Mouse (Mus musculus): ENCODE results near the gene Lhx5. TPM values are rescaled to one million over a fixed set of nuclear protein-coding genes. Genes with fewer than 3 reads are reported as not detected.

The Lhx5 gene
- total and polyA plus RNA-seq, 2 experiments from 2014 or later: not detected

DNA sequence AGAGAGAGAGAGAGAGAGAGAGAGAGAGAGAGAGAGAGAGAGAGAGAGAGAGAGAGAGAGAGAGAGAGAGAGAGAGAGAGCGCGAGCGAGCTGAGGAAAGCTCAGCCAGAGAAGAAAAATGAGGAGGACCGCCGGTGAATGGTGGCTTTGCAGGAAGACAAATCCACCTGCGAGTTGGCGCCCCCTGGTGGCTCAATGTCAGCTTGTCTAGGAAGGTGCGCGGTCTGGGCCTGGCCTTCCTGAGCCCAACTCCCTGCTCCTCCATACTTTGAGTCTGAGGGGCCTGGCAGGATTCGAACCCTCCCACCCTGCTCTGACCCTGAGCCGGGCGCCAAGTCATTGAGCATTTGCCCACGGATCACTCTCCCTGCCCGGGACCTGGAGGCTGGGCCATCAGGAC is 9.2 kb downstream of the Lhx5 start:
- Histone ChIP-seq H3K27me3 (ENCODE audit: control insufficient read depth, insufficient read depth, low read length) (peaks cover 73% of the 10 kb centered on the region), H3K9me3 (replicated peaks; ENCODE audit: control insufficient read depth, low read length) (no peaks in the 10 kb centered on the region), H3K4me2 (ENCODE audit: low read depth, low read length) (peak overlapping the region; percentile 59), H3K36me3 (replicated peaks; ENCODE audit: control insufficient read depth, insufficient read depth, low read length) (no peaks in the 10 kb centered on the region), H3K27ac (ENCODE audit: low read depth) (no peak overlapping the region), H3K9ac (replicated peaks; ENCODE audit: low read depth, low read length) (no peak overlapping the region), H3K4me3 (ENCODE audit: low read depth, low read length) (peak overlapping the region; percentile 44), H3K4me1 (ENCODE audit: control insufficient read depth, insufficient read depth) (peaks cover 8% of the 10 kb centered on the region)
- 5% methylated on average over 11 of the region's 14 CpGs for WGBS
- TF ChIP-seq CTCF (IDR thresholded peaks at IDR 0.05; ENCODE audit: low read depth): peak; percentile 76
- TF ChIP-seq EP300 (IDR thresholded peaks at IDR 0.05; ENCODE audit: low read depth): no peak
- ATAC-seq (ENCODE audit: insufficient read depth, low read depth): peak; percentile 58
- peak; percentile 69 for DNase-seq (ENCODE audit: low spot score)

GRCm38 (mm10) chr5:120447305-120447704 is 15.8 kb downstream of the Lhx5 start:
- Histone ChIP-seq H3K4me1 (ENCODE audit: control insufficient read depth, insufficient read depth) (no peaks in the 10 kb centered on the region), H3K4me2 (ENCODE audit: low read depth, low read length) (no peak overlapping the region), H3K4me3 (ENCODE audit: low read depth, low read length) (no peak overlapping the region), H3K27me3 (ENCODE audit: control insufficient read depth, insufficient read depth, low read length) (peaks cover 39% of the 10 kb centered on the region; the same call in 1 of the 2 replicates), H3K27ac (ENCODE audit: low read depth) (no peak overlapping the region), H3K36me3 (replicated peaks; ENCODE audit: control insufficient read depth, insufficient read depth, low read length) (no peaks in the 10 kb centered on the region), H3K9me3 (replicated peaks; ENCODE audit: control insufficient read depth, low read length) (no peaks in the 10 kb centered on the region), H3K9ac (replicated peaks; ENCODE audit: low read depth, low read length) (no peak overlapping the region)
- TF ChIP-seq EP300 (IDR thresholded peaks at IDR 0.05; ENCODE audit: low read depth) (no peak), CTCF (IDR thresholded peaks at IDR 0.05; ENCODE audit: low read depth) (no peak)
- 33% methylated on average over 13 of the region's 13 CpGs for WGBS
- no peak for ATAC-seq (ENCODE audit: insufficient read depth, low read depth)
- no peak for DNase-seq (ENCODE audit: low spot score)

GRCm38 (mm10) chr5:120454756-120455337 is 23.3 kb downstream of the Lhx5 start:
- 62% methylated on average over 14 of the region's 14 CpGs for WGBS
- H3K9ac ChIP-seq (replicated peaks; ENCODE audit: low read depth, low read length): no peak overlapping the region
- no peak for TF ChIP-seq CTCF (IDR thresholded peaks at IDR 0.05; ENCODE audit: low read depth)
- TF ChIP-seq EP300 (IDR thresholded peaks at IDR 0.05; ENCODE audit: low read depth): no peak
- H3K27me3 ChIP-seq (ENCODE audit: control insufficient read depth, insufficient read depth, low read length): 0 out of 2 replicates have a peak, but pooled peaks cover 3% of the 10 kb centered on the region
- H3K4me3 ChIP-seq (ENCODE audit: low read depth, low read length): no peak overlapping the region
- no peak overlapping the region for H3K4me2 ChIP-seq (ENCODE audit: low read depth, low read length)
- H3K36me3 ChIP-seq (replicated peaks; ENCODE audit: control insufficient read depth, insufficient read depth, low read length): no peaks in the 10 kb centered on the region
- DNase-seq (ENCODE audit: low spot score) (no peak), ATAC-seq (ENCODE audit: insufficient read depth, low read depth) (no peak)
- H3K4me1 ChIP-seq (ENCODE audit: control insufficient read depth, insufficient read depth): no peaks in the 10 kb centered on the region
- no peak overlapping the region for H3K27ac ChIP-seq (ENCODE audit: low read depth)
- no peaks in the 10 kb centered on the region for H3K9me3 ChIP-seq (replicated peaks; ENCODE audit: control insufficient read depth, low read length)

DNA sequence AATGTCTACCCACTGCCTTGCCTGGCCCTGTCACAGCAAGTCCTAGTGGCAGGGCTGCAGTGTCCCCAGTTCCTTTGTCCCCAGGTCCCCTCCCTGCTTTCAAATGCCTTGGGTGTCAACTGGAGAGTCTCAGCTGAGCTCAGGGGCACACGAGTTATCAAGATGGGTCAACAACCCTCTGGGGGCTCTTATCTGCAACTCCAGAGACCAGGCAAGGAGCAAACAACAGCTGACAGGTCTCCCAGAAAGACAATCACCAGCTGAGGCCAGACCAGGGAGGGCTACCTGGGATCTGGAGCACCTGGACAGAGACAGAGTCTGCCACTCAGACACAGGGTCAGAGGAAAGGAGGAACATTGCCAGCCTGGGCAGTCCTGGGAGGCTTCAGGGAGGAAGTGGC is 24.8 kb downstream of the Lhx5 start:
- Histone ChIP-seq H3K36me3 (replicated peaks; ENCODE audit: control insufficient read depth, insufficient read depth, low read length) (no peaks in the 10 kb centered on the region), H3K27me3 (ENCODE audit: control insufficient read depth, insufficient read depth, low read length) (0 out of 2 replicates have a peak, but pooled peaks cover 3% of the 10 kb centered on the region), H3K27ac (ENCODE audit: low read depth) (no peak overlapping the region), H3K4me3 (ENCODE audit: low read depth, low read length) (no peak overlapping the region), H3K9ac (replicated peaks; ENCODE audit: low read depth, low read length) (no peak overlapping the region), H3K4me2 (ENCODE audit: low read depth, low read length) (no peak overlapping the region), H3K9me3 (replicated peaks; ENCODE audit: control insufficient read depth, low read length) (no peaks in the 10 kb centered on the region), H3K4me1 (ENCODE audit: control insufficient read depth, insufficient read depth) (no peaks in the 10 kb centered on the region)
- 0% methylated on average over 1 of the region's 1 CpGs for WGBS
- ATAC-seq (ENCODE audit: insufficient read depth, low read depth) (no peak), DNase-seq (ENCODE audit: low spot score) (no peak)
- TF ChIP-seq CTCF (IDR thresholded peaks at IDR 0.05; ENCODE audit: low read depth): no peak

DNA sequence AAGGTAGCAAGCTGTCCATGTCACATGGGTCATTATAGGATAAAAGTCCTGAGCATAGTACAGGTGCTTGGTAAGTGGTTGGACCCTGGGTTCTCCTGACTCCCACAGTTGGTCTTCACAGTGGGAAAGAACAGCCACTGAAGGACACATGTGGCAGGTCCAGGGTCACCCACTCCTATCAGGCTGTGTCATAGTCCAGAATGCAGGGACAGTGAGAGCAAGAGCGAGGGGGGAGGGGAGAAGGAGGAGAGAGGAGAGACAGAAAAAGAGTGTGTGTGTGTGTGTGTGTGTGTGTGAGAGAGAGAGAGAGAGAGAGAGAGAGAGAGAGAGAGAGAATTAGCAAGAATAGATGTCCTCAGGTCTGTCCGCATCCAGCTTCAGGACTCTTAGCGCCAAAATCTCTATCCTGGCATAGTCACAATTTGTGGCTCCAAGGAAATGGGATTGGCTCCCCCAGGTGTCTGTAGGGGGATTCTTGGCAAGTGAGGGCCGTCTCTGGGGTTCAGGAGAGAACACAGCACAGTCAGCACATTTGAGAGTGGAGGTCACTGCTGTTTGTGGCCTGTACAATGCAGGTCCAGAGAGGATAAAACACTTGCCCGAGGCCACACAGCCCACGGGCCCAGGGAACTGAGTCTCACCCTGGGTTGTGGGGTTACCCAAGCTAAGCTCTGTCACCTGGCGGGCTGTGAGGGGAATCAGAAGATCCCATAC is 25.5 kb downstream of the Lhx5 start:
- DNase-seq (ENCODE audit: low spot score) (no peak), ATAC-seq (ENCODE audit: insufficient read depth, low read depth) (no peak)
- H3K4me3 ChIP-seq (ENCODE audit: low read depth, low read length): no peak overlapping the region
- H3K27ac ChIP-seq (ENCODE audit: low read depth): no peak overlapping the region
- no peak overlapping the region for H3K4me2 ChIP-seq (ENCODE audit: low read depth, low read length)
- no peaks in the 10 kb centered on the region for H3K4me1 ChIP-seq (ENCODE audit: control insufficient read depth, insufficient read depth)
- no peaks in the 10 kb centered on the region for H3K9me3 ChIP-seq (replicated peaks; ENCODE audit: control insufficient read depth, low read length)
- H3K36me3 ChIP-seq (replicated peaks; ENCODE audit: control insufficient read depth, insufficient read depth, low read length): no peaks in the 10 kb centered on the region
- 60% methylated on average over 7 of the region's 7 CpGs for WGBS
- 0 out of 2 replicates have a peak, but pooled peaks cover 3% of the 10 kb centered on the region for H3K27me3 ChIP-seq (ENCODE audit: control insufficient read depth, insufficient read depth, low read length)
- TF ChIP-seq CTCF (IDR thresholded peaks at IDR 0.05; ENCODE audit: low read depth): no peak
- no peak for TF ChIP-seq EP300 (IDR thresholded peaks at IDR 0.05; ENCODE audit: low read depth)
- H3K9ac ChIP-seq (replicated peaks; ENCODE audit: low read depth, low read length): no peak overlapping the region

All from heart, postnatal 0 days (tissue).